Mouse (Mus musculus) MEL-GATA-1-ER (cell line): ENCODE data around the gene Vmn2r105.

Experiments used
- DNase-seq: peaks from one replicate; pipeline ENCODE4 v3.0.0-alpha.2; 2012; ENCODE audit warnings: low read depth; ENCODE audit errors: extremely low read depth

Vmn2r105 gene

GRCm38 (mm10) chr17:20234952-20235351, at the start of gene Vmn2r105:
Gene Vmn2r105 (minus strand): TSS chr17:20235052.
- no peak for DNase-seq

GRCm38 (mm10) chr17:20255522-20255921, 20.7 kb upstream of the Vmn2r105 start:
- peak; percentile 9 for DNase-seq

GRCm38 (mm10) chr17:20182997-20183396, 51.9 kb downstream of the Vmn2r105 start, which contains the start of gene Fpr-rs6:
Gene Fpr-rs6 (minus strand): TSS chr17:20183097.
- no peak for DNase-seq
